Mouse (Mus musculus) forebrain, embryonic 10.5 days (tissue): Measurements from ENCODE around the gene Pola2. TPM values are rescaled to one million over a fixed set of nuclear protein-coding genes. Genes with fewer than 3 reads are reported as not detected.

ENCODE experiments used
- DNase-seq: peaks from one replicate; pipeline ENCODE4 v3.0.0-alpha.2; 2017; ENCODE audit warnings: low spot score; ENCODE audit errors: extremely low spot score
- H3K27ac ChIP-seq: fragments of 300-500 bp; sonication (generic); 2 replicates; pipeline ENCODE4 v1.5.1; 2016; ENCODE audit warnings: mild to moderate bottlenecking
- H3K27me3 ChIP-seq: fragments of 300-500 bp; sonication (generic); 2 replicates; pipeline ENCODE4 v1.6.1; 2016; ENCODE audit warnings: mild to moderate bottlenecking; ENCODE audit not compliant: poor library complexity, severe bottlenecking
- H3K36me3 ChIP-seq: fragments of 300-500 bp; sonication (generic); replicated peaks from 2 replicates; pipeline ENCODE4 v1.6.1; 2016; ENCODE audit warnings: mild to moderate bottlenecking, moderate library complexity
- H3K4me1 ChIP-seq: fragments of 300-500 bp; sonication (generic); 2 replicates; pipeline ENCODE4 v1.6.1; 2016
- H3K4me3 ChIP-seq: fragments of 300-500 bp; sonication (generic); 2 replicates; pipeline ENCODE4 v1.5.1; 2016; ENCODE audit warnings: mild to moderate bottlenecking, moderate library complexity
- H3K9me3 ChIP-seq: fragments of 300-500 bp; sonication (generic); 2 replicates; pipeline ENCODE4 v1.6.1; 2016; ENCODE audit warnings: mild to moderate bottlenecking, moderate library complexity
- WGBS: fragments of 180-500 bp; shearing (Covaris S2); methylation state at CpG from one replicate; pipeline ENCODE4 v1.1.7; 2016; 5-methylcytosine and 5-hydroxymethylcytosine counted together
- polyA plus RNA-seq: library from polyadenylated mRNA; unstranded; fragments of >200 nt; fragmentation: Nextera tagmentation; extraction: Ambion mirVana; gene quantifications from 2 replicates; pipeline ENCODE4 v1.2.1, GENCODE M21; 2016

Gene Pola2
- polyA plus RNA-seq, 1 experiment from 2014 or later, result 122 TPM

DNA sequence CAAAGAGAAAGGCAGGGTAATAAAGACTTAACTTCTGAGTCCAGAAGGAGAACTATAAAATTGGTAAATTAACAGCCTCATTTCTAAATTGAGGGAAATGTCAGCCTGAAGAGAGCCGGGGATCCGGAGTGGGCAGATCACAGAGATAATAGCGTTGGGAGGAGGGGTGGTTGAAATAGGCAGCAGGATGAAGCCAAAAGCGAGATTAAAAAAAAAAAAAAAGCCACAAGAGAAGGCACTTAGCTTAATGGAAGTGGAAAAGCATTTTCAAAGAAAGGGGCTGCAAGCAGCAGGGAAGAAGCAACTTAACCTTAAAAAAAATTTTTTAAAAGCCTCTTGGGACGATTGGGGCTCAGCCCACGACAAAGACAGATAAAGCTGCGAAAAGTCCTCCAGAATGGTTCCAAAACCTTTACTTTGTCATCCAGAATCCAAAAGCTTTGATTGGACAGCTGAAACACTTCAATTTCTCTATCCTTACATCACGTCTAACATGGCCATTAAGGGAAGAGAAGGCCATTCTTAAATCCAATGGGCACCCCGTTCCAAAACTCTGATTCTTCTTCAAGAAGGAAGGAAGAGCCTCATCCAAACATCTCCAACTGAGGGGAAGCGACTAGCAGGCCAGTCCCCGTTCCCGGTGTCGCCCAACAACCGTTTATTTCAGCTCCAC is 52.4 kb downstream of the Pola2 start:
- Histone ChIP-seq H3K27ac (peak overlapping the region; percentile 97), H3K4me1 (peaks cover 40% of the 10 kb centered on the region), H3K27me3 (no peaks in the 10 kb centered on the region), H3K9me3 (no peaks in the 10 kb centered on the region), H3K36me3 (peaks cover 42% of the 10 kb centered on the region), H3K4me3 (peak overlapping the region; percentile 88)
- DNase-seq, result no peak
- WGBS, result 15% methylated on average over 14 of the region's 14 CpGs

DNA sequence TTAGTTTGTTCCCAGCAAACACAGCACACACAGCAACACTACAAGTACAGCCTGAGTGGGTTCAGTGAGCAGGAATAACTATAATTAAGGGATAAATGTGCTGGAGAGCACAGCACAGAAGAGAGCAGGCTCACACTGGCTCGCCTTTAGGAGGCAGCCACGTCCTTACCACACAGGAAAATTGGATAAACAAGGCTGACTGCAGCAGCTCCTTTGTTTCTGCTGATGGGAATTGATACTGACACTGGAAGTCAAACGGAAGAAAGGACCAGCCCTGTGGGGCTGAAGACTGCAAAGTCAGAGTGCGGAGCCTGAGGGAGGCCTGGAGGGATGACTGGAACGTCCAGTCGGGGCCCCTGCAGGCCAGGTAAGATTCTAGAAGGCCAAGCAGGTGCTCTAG is 53.8 kb downstream of the Pola2 start:
- Histone ChIP-seq H3K27me3 (no peaks in the 10 kb centered on the region), H3K27ac (peak overlapping the region; percentile 3; the same call in 1 of the 2 replicates), H3K4me3 (peak overlapping the region; percentile 88), H3K9me3 (no peaks in the 10 kb centered on the region), H3K36me3 (peaks cover 51% of the 10 kb centered on the region), H3K4me1 (peaks cover 40% of the 10 kb centered on the region)
- no peak for DNase-seq
- 68% methylated on average over 6 of the region's 6 CpGs for WGBS

DNA sequence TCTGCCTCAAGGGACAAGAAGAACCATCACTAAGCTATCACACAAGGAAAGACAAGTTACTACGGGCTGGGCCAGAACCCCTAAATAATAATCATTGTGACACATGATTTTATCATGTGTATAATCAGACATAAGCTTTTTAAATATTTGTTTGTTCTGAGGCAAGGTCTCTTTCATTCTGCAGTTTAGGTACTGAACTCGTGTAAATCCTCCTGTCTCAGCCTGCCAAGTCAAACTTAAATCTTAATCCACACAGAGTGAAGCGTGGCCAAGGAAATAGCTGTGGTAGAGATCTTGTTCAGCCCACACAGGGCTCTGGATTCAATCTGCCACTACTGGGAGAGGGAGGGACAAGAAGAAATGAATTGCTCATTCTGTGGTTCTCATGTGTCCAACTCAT is 56.7 kb downstream of the Pola2 start:
- peaks cover 27% of the 10 kb centered on the region for H3K4me1 ChIP-seq
- no peak overlapping the region for H3K27ac ChIP-seq
- WGBS, result 93% methylated on average over 3 of the region's 3 CpGs
- peaks cover 76% of the 10 kb centered on the region for H3K36me3 ChIP-seq
- no peaks in the 10 kb centered on the region for H3K9me3 ChIP-seq
- H3K4me3 ChIP-seq, result no peak overlapping the region
- DNase-seq, result no peak
- no peaks in the 10 kb centered on the region for H3K27me3 ChIP-seq

DNA sequence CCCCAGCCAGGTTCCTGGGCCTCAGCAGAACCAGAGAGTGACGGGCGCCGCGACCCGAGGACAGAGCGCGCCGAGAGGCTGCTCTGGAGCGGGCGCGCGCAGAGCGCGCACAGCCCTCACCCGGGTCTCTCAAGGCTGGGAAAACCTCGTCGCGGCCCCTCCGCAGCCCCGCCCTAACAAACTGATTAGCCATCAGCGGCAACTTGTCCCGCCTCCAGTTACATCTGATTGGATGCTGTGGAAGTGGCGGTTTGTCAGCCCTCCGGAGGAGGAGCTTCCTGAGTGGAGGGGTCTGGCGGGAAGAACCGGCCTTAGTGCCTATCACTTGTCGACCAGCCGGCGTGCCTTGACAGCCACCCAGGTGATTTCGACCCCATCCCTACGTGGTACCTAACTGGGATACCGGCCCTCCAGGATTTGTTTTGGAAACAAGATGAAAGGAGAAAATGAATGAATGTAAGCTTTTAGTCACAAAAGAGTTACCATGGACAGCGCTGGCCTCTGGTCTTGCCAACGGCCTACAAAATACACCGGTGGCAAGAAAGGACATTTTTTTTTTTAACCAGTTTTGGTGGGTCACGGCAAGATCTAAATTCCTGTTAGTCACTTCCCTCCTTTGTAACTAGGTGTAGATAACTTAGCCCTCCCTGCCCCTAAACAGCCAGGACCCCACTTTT is 69.9 kb downstream of the Pola2 start, which contains the start of gene Tigd3:
Gene Tigd3, minus strand, starts transcription at position 148 of the 677 bp plus-strand sequence.
- H3K4me1 ChIP-seq, result peaks cover 29% of the 10 kb centered on the region
- no peaks in the 10 kb centered on the region for H3K27me3 ChIP-seq
- H3K27ac ChIP-seq, result peak within 1 kb of the TSS; percentile 94
- DNase-seq, result peak; percentile 97
- 6% methylated on average over 36 of the region's 36 CpGs for WGBS
- H3K36me3 ChIP-seq, result peaks cover 61% of the 10 kb centered on the region
- H3K9me3 ChIP-seq, result no peaks in the 10 kb centered on the region
- H3K4me3 ChIP-seq, result peak within 1 kb of the TSS; percentile 76

DNA sequence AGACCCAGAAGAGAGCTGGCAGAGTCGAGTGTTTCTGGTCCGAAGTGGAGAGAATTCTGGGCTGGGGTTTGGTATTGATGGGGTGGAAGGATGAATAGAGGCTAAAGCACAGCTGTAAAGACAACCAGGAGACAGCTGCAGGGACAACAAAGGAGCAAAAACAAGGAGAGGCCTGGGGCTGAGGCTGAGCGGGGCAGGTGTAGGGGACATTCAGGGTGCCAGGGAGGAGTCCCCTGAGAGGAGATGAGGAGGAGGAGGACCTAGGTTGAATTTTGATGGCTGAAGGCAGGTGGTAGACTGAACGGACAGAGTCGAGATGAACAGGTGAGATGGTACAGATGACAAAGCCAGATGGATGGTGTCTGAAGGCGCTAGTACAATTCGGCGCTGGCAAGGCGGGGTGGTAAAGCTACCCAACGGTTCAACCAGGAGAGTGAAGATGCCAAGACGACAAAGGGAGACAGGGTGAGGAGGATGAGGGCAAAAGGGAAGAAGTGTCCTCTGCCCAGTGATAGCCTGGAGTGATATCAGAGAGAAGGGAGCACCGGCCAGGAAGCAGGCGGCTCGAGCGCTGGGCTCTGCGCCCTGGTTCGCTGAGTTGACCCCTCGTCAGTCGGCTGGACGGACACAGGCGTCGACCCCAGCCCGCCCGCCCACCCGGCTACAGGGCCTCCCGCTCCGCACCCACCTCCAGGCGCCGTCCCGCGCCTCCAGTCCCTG is 70.6 kb downstream of the Pola2 start:
- H3K36me3 ChIP-seq, result peaks cover 56% of the 10 kb centered on the region
- no peaks in the 10 kb centered on the region for H3K27me3 ChIP-seq
- H3K4me1 ChIP-seq, result peaks cover 29% of the 10 kb centered on the region
- peak overlapping the region; percentile 76 for H3K4me3 ChIP-seq
- no peak for DNase-seq
- H3K27ac ChIP-seq, result peak overlapping the region; percentile 94
- WGBS, result 9% methylated on average over 28 of the region's 31 CpGs
- H3K9me3 ChIP-seq, result no peaks in the 10 kb centered on the region

DNA sequence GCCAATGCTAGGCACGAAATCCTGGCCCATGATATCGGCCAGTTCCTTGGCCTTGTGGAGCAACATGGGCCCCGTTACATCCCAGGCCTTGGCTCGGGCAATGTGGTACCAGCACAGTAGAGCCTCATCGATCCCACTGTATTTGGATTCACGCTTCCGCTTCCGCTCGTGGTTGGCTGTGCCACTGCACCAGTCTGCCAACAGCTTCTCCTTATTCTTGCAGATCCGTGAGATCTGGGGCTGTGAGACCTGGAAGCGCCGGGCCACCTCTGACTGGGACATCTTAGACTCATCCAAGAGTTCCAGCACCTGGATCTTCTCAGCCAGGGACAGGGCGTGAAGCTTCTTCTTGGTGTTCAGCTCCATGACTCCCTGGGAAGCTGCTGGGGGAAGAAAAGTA is 71.3 kb downstream of the Pola2 start:
- DNase-seq, result no peak
- H3K27me3 ChIP-seq, result no peaks in the 10 kb centered on the region
- peaks cover 49% of the 10 kb centered on the region for H3K36me3 ChIP-seq
- 93% methylated on average over 13 of the region's 13 CpGs for WGBS
- peaks cover 29% of the 10 kb centered on the region for H3K4me1 ChIP-seq
- H3K27ac ChIP-seq, result peak overlapping the region; percentile 94
- H3K9me3 ChIP-seq, result no peaks in the 10 kb centered on the region
- peak overlapping the region; percentile 76 for H3K4me3 ChIP-seq

DNA sequence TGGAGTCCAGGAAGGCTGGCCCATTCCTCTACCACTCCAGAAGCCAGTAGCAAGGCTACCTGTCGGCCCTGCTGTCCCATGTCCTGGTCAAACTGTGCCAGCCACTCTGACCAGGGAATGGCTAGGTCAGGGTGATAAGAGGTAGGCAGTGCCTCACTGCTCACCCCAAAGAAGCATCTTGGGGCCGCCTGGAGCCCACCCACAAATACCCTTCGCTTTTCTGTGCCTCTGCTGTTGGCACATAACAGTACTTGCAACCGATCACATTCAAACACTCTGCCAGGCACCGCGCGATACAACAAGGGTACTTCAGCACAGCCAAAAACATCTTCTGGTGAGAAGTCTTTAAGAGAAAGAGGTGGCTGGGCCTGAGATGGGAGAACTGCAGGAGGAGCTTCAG is 71.7 kb downstream of the Pola2 start:
- Histone ChIP-seq H3K27me3 (no peaks in the 10 kb centered on the region), H3K36me3 (peaks cover 44% of the 10 kb centered on the region)
- 94% methylated on average over 7 of the region's 7 CpGs for WGBS

DNA sequence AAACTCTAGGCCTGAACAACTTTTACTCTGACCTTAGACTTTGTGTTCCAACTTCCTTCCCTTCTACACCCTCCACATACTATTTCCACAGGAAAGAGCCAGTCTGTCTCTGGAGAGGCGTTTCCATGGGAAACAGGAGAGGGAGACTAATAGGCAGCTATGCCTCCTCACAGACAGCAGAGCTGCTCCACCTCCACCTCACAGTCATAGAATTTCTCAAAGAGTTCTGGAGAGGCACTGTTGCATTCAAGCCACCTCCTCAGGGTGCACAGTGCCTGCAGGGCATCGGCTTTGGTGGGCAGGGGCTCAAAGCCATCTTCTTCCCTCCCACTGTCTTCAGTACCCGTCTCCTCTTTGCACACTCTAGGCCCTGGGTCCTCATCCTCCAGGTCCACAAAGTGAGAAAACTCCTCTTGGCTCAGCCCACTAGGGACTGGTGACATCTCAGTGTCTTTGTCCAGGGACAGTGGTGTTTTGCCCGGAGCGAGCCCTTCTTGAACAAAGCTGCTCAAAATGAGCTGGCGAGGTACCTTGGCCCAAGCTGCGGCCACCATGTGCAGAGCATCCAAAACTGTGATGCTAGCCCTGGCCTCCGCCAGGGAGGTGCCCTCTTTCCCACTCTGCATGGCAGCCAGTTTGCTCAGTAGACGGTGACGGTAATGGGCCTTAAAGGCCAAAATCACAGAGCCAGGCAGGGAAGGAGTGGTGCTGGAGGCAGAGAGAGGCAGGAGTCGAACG is 72.3 kb downstream of the Pola2 start:
- WGBS, result 96% methylated on average over 12 of the region's 12 CpGs
- no peak overlapping the region for H3K27ac ChIP-seq

More for the DNA sequence above, 71.7 kb downstream of the Pola2 start:
- H3K4me1 ChIP-seq, result peaks cover 29% of the 10 kb centered on the region
- H3K9me3 ChIP-seq, result no peaks in the 10 kb centered on the region
- no peak for DNase-seq
- H3K4me3 ChIP-seq, result peak overlapping the region; percentile 76; the same call in 1 of the 2 replicates
- H3K27ac ChIP-seq, result no peak overlapping the region

More for the DNA sequence above, 72.3 kb downstream of the Pola2 start:
- Histone ChIP-seq H3K9me3 (no peaks in the 10 kb centered on the region), H3K27me3 (no peaks in the 10 kb centered on the region), H3K4me3 (peak overlapping the region; percentile 7; the same call in 1 of the 2 replicates), H3K36me3 (peaks cover 39% of the 10 kb centered on the region), H3K4me1 (peaks cover 29% of the 10 kb centered on the region)
- DNase-seq, result no peak

Other genes with a start within 250 kb of the Pola2 start
- gene Ehbp1l1, start 237.9 kb downstream of the Pola2 start, polyA plus RNA-seq, result 6.6 and 8.4 TPM in 2 replicates
- 120 and 127 TPM in 2 replicates for gene Fam89b, start 234.5 kb downstream of the Pola2 start, polyA plus RNA-seq
- gene Ltbp3, start 223.3 kb downstream of the Pola2 start, polyA plus RNA-seq, result 2.6 and 4.9 TPM in 2 replicates
- gene Scyl1, start 192.8 kb downstream of the Pola2 start, polyA plus RNA-seq, result 63.4 and 64.6 TPM in 2 replicates
- gene Frmd8, start 88.9 kb downstream of the Pola2 start, polyA plus RNA-seq, result 36.9 and 40.6 TPM in 2 replicates
- 1.5 and 2.0 TPM in 2 replicates for gene Slc25a45, start 86.4 kb downstream of the Pola2 start, polyA plus RNA-seq
- gene Tigd3, start 70.1 kb downstream of the Pola2 start, polyA plus RNA-seq, result 9.0 and 9.1 TPM in 2 replicates
- gene Dpf2, start 51.2 kb downstream of the Pola2 start, polyA plus RNA-seq, result 246 and 247 TPM in 2 replicates
- 1.1 and 1.5 TPM in 2 replicates for gene Cdc42ep2, start 39.4 kb downstream of the Pola2 start, polyA plus RNA-seq
- not detected in 2 replicates for gene Slc22a20, start 21.9 kb upstream of the Pola2 start, polyA plus RNA-seq
- 2.5 and 3.0 TPM in 2 replicates for gene Capn1, start 51.7 kb upstream of the Pola2 start, polyA plus RNA-seq
- gene Syvn1, start 82.4 kb upstream of the Pola2 start, polyA plus RNA-seq, result 30.8 and 32.2 TPM in 2 replicates
- 89.4 and 92.1 TPM in 2 replicates for gene Mrpl49, start 93.6 kb upstream of the Pola2 start, polyA plus RNA-seq
- gene Fau, start 93.6 kb upstream of the Pola2 start, polyA plus RNA-seq, result 829 and 865 TPM in 2 replicates
- 35.1 and 38.7 TPM in 2 replicates for gene Znhit2, start 97.0 kb upstream of the Pola2 start, polyA plus RNA-seq
- 31.0 and 32.2 TPM in 2 replicates for gene Tm7sf2, start 104.2 kb upstream of the Pola2 start, polyA plus RNA-seq
- gene Vps51, start 113.0 kb upstream of the Pola2 start, polyA plus RNA-seq, result 65.2 and 68.2 TPM in 2 replicates
- gene Tmem262, start 115.8 kb upstream of the Pola2 start, polyA plus RNA-seq, result not detected in 2 replicates
- gene Gm28374, start 118.1 kb upstream of the Pola2 start, polyA plus RNA-seq, result 1.7 and 3.1 TPM in 2 replicates
- gene Zfpl1, start 120.8 kb upstream of the Pola2 start, polyA plus RNA-seq, result 74.0 and 78.0 TPM in 2 replicates
- 78.9 and 85.4 TPM in 2 replicates for gene Cdca5, start 120.8 kb upstream of the Pola2 start, polyA plus RNA-seq
- 1.0 and 1.5 TPM in 2 replicates for gene AC131692.1, start 130.2 kb upstream of the Pola2 start, polyA plus RNA-seq
- gene Naaladl1, start 141.6 kb upstream of the Pola2 start, polyA plus RNA-seq, result 0.82 and 0.88 TPM in 2 replicates
- gene Sac3d1, start 154.4 kb upstream of the Pola2 start, polyA plus RNA-seq, result 64.2 and 64.6 TPM in 2 replicates
- 24.1 and 25.6 TPM in 2 replicates for gene Snx15, start 164.1 kb upstream of the Pola2 start, polyA plus RNA-seq
- not detected in 2 replicates for gene Batf2, start 176.8 kb upstream of the Pola2 start, polyA plus RNA-seq
- gene Arl2, start 177.3 kb upstream of the Pola2 start, polyA plus RNA-seq, result 112 and 113 TPM in 2 replicates
- not detected in 2 replicates for gene Majin, start 220.2 kb upstream of the Pola2 start, polyA plus RNA-seq